Mouse (Mus musculus) thymus, postnatal 0 days (tissue): ENCODE measurements around the gene Selenok. TPM values are rescaled to one million over a fixed set of nuclear protein-coding genes. Genes with fewer than 3 reads are reported as not detected.

Experiments
- DNase-seq: peaks from one replicate; pipeline ENCODE4 v3.0.0-alpha.2; 2015; ENCODE audit warnings: low spot score
- polyA plus RNA-seq: library from polyadenylated mRNA; unstranded; fragments of >200 nt; fragmentation: Nextera tagmentation; extraction: Ambion mirVana; gene quantifications from 2 replicates; pipeline ENCODE4 v1.2.1, GENCODE M21; 2015

Selenok gene
- 345 and 371 TPM in 2 replicates for polyA plus RNA-seq

GRCm38 (mm10) chr14:29968075-29968821, at the start of gene Selenok:
TSS of gene Selenok (plus strand) at chr14:29968308.
- peak; percentile 98 for DNase-seq

- no peak for DNase-seq
Observed at GRCm38 (mm10) chr14:29928966-29929365, 39.1 kb upstream of the Selenok start.

GRCm38 (mm10) chr14:29935516-29935915, 32.6 kb upstream of the Selenok start:
- DNase-seq: no peak

GRCm38 (mm10) chr14:29937466-29937865, 30.6 kb upstream of the Selenok start:
- no peak for DNase-seq

GRCm38 (mm10) chr14:29939600-29940312, 28.4 kb upstream of the Selenok start:
- DNase-seq: no peak

GRCm38 (mm10) chr14:29940313-29940812, 27.7 kb upstream of the Selenok start:
- DNase-seq: no peak

GRCm38 (mm10) chr14:29940877-29941276, 27.2 kb upstream of the Selenok start:
- peak; percentile 55 for DNase-seq

GRCm38 (mm10) chr14:29946761-29947309, 21.3 kb upstream of the Selenok start:
- no peak for DNase-seq

GRCm38 (mm10) chr14:29950805-29951204, 17.3 kb upstream of the Selenok start:
- DNase-seq: no peak

GRCm38 (mm10) chr14:29957393-29957792, 10.7 kb upstream of the Selenok start:
- no peak for DNase-seq

- DNase-seq: no peak
Observed at GRCm38 (mm10) chr14:29967611-29968010, 497 bp upstream of the Selenok start.

GRCm38 (mm10) chr14:29971446-29971845, 3.3 kb downstream of the Selenok start:
- no peak for DNase-seq

GRCm38 (mm10) chr14:29971993-29972392, 3.9 kb downstream of the Selenok start:
- no peak for DNase-seq

GRCm38 (mm10) chr14:29976927-29977326, 8.8 kb downstream of the Selenok start:
- no peak for DNase-seq

GRCm38 (mm10) chr14:29978254-29979204, 10.4 kb downstream of the Selenok start, which contains the start of gene Actr8:
TSS of gene Actr8 (plus strand) at chr14:29978337.
- DNase-seq: peak; percentile 77

- peak; percentile 61 for DNase-seq
Observed at GRCm38 (mm10) chr14:29980447-29981205, 12.5 kb downstream of the Selenok start.

GRCm38 (mm10) chr14:29986096-29986495, 18.0 kb downstream of the Selenok start:
- no peak for DNase-seq

GRCm38 (mm10) chr14:29987276-29987675, 19.2 kb downstream of the Selenok start:
- DNase-seq: no peak

GRCm38 (mm10) chr14:29987739-29988138, 19.6 kb downstream of the Selenok start:
- DNase-seq: no peak

GRCm38 (mm10) chr14:29988337-29988736, 20.2 kb downstream of the Selenok start:
- no peak for DNase-seq
